Mouse (Mus musculus): ENCODE measurements around the gene Il17c. TPM values are rescaled to one million over a fixed set of nuclear protein-coding genes. Genes with fewer than 3 reads are reported as not detected.

Gene Il17c
- total RNA-seq, 4 experiments from 2014 or later = not detected

- DNase-seq (ENCODE audit: low spot score) = no peak
These were observed 8.8 kb downstream of the Il17c start for GRCm38 (mm10) chr8:122430646-122431045.

GRCm38 (mm10) chr8:122431694-122432442 lies 10.0 kb downstream of the Il17c start:
- no peak for DNase-seq (ENCODE audit: low spot score)

GRCm38 (mm10) chr8:122432443-122433268 lies 10.8 kb downstream of the Il17c start, which contains the start of gene Cyba:
Gene Cyba, minus strand, starts transcription at chr8:122432930.
- peak; percentile 71 for DNase-seq (ENCODE audit: low spot score)

- DNase-seq (ENCODE audit: low spot score) = no peak
These were observed 11.6 kb downstream of the Il17c start for GRCm38 (mm10) chr8:122433269-122433905.

- no peak for DNase-seq (ENCODE audit: low spot score)
These were observed 13.6 kb downstream of the Il17c start for GRCm38 (mm10) chr8:122435375-122435774.

- DNase-seq (ENCODE audit: low spot score) = no peak
These were observed 14.3 kb downstream of the Il17c start for GRCm38 (mm10) chr8:122436146-122436545.

GRCm38 (mm10) chr8:122436586-122437125 lies 14.8 kb downstream of the Il17c start:
- DNase-seq (ENCODE audit: low spot score) = no peak

GRCm38 (mm10) chr8:122437708-122438331 lies 16.0 kb downstream of the Il17c start:
- no peak for DNase-seq (ENCODE audit: low spot score)

- DNase-seq (ENCODE audit: low spot score) = no peak
These were observed 17.5 kb downstream of the Il17c start for GRCm38 (mm10) chr8:122439336-122439735.

GRCm38 (mm10) chr8:122441326-122441725 lies 19.5 kb downstream of the Il17c start:
- no peak for DNase-seq (ENCODE audit: low spot score)

GRCm38 (mm10) chr8:122442356-122442755 lies 20.5 kb downstream of the Il17c start:
- no peak for DNase-seq (ENCODE audit: low spot score)

- no peak for DNase-seq (ENCODE audit: low spot score)
These were observed 21.0 kb downstream of the Il17c start for GRCm38 (mm10) chr8:122442781-122443180.

GRCm38 (mm10) chr8:122443262-122444006 lies 21.6 kb downstream of the Il17c start, which contains the start of gene Mvd:
Gene Mvd, minus strand, starts transcription at chr8:122443422.
- peak; percentile 99 for DNase-seq (ENCODE audit: low spot score)

GRCm38 (mm10) chr8:122444058-122444748 lies 22.4 kb downstream of the Il17c start:
- peak; percentile 87 for DNase-seq (ENCODE audit: low spot score)

GRCm38 (mm10) chr8:122445203-122445602 lies 23.4 kb downstream of the Il17c start:
- DNase-seq (ENCODE audit: low spot score) = no peak

GRCm38 (mm10) chr8:122451161-122451703 lies 29.4 kb downstream of the Il17c start:
- peak; percentile 70 for DNase-seq (ENCODE audit: low spot score)

- no peak for DNase-seq (ENCODE audit: low spot score)
These were observed 30.3 kb downstream of the Il17c start for GRCm38 (mm10) chr8:122452154-122452553.

GRCm38 (mm10) chr8:122454409-122454808 lies 32.6 kb downstream of the Il17c start:
- no peak for DNase-seq (ENCODE audit: low spot score)

GRCm38 (mm10) chr8:122457171-122457570 lies 35.4 kb downstream of the Il17c start:
- DNase-seq (ENCODE audit: low spot score) = no peak

Data from heart, adult 8-10 months (tissue).